Mouse (Mus musculus) ES-E14 (cell line): ENCODE measurements around the gene Actrt2. TPM values are rescaled to one million over a fixed set of nuclear protein-coding genes. Genes with fewer than 3 reads are reported as not detected.

ENCODE experiments used
- DNase-seq: peaks from one replicate; pipeline ENCODE4 v3.0.0-alpha.2; 2013; ENCODE audit warnings: low read depth, low spot score
- H3K27ac ChIP-seq: 2 replicates; pipeline ENCODE4 v1.5.1; 2012; ENCODE audit warnings: low read depth, mild to moderate bottlenecking, low read length, moderate library complexity, mixed read lengths; ENCODE audit not compliant: poor library complexity, insufficient read depth, severe bottlenecking
- H3K36me3 ChIP-seq: 2 replicates; pipeline ENCODE4 v1.6.1; 2012; ENCODE audit warnings: mild to moderate bottlenecking, low read length, moderate library complexity, mixed read lengths; ENCODE audit not compliant: control insufficient read depth, poor library complexity, insufficient read depth, severe bottlenecking
- H3K4me1 ChIP-seq, 2 experiments: fragments of 150-350 bp in 1 of 2; sonication (generic) in 1 of 2; 2 replicates each; pipeline ENCODE4 v1.6.1; 2012; ENCODE audit warnings: low read length in 2 of 2, mild to moderate bottlenecking in 1 of 2, mixed read lengths in 1 of 2; ENCODE audit not compliant: control insufficient read depth in 2 of 2, insufficient read depth in 2 of 2, poor library complexity in 1 of 2
- H3K4me3 ChIP-seq, 2 experiments: fragments of 150-350 bp in 1 of 2; sonication (generic) in 1 of 2; 2 replicates each; pipeline ENCODE4 v1.5.1; 2012; ENCODE audit warnings: low read length in 2 of 2, low read depth in 1 of 2, mild to moderate bottlenecking in 1 of 2, mixed read lengths in 1 of 2; ENCODE audit not compliant: insufficient read depth in 1 of 2, poor library complexity in 1 of 2, severe bottlenecking in 1 of 2
- H3K9ac ChIP-seq: 2 replicates; pipeline ENCODE4 v1.6.1; 2012; ENCODE audit warnings: low read depth, mild to moderate bottlenecking, low read length, mixed read lengths; ENCODE audit not compliant: poor library complexity, insufficient read depth, severe bottlenecking
- H3K9me3 ChIP-seq: fragments of 150-350 bp; sonication (generic); 2 replicates; pipeline ENCODE4 v1.6.1; 2012; ENCODE audit warnings: low read depth, mild to moderate bottlenecking, low read length; ENCODE audit not compliant: control insufficient read depth, insufficient read depth
- CHD2 ChIP-seq: IDR thresholded peaks from 2 replicates; pipeline ENCODE4 v1.6.1; 2014; ENCODE audit warnings: mild to moderate bottlenecking, low read depth, low read length, inconsistent platforms
- HCFC1 ChIP-seq: IDR thresholded peaks from 2 replicates; pipeline ENCODE4 v1.6.1; 2012; ENCODE audit warnings: low read length, inconsistent platforms, borderline replicate concordance; ENCODE audit not compliant: insufficient read depth
- MAFK ChIP-seq: IDR thresholded peaks from 2 replicates; pipeline ENCODE4 v1.6.1; 2014; ENCODE audit warnings: mild to moderate bottlenecking, low read depth, low read length, inconsistent platforms; ENCODE audit not compliant: insufficient read depth
- ZC3H11A ChIP-seq: IDR thresholded peaks from 2 replicates; pipeline ENCODE4 v1.6.1; 2012; ENCODE audit warnings: low read depth, mild to moderate bottlenecking, inconsistent platforms, low read length, borderline replicate concordance
- ZNF384 ChIP-seq: IDR thresholded peaks from 2 replicates; pipeline ENCODE4 v1.6.1; 2012; ENCODE audit warnings: low read depth, low read length, inconsistent platforms
- in situ Hi-C, 2 experiments: fragments of 600-800 bp; cut with MboI; formaldehyde crosslinking; loops; one replicate each; pipeline ENCODE4 v1.15.1; 2025; ENCODE audit warnings: low sequenced_read_pairs in 2 of 2, inconsistent platforms in 1 of 2; ENCODE audit not compliant: unreplicated experiment in 2 of 2
- total RNA-seq: library from RNA; depleted of rRNA; stranded (reverse); fragments of 300-350 nt; gene quantifications from 2 replicates; pipeline ENCODE4 v1.2.3, GENCODE M21; 2012

Gene Actrt2
- total RNA-seq, 1 experiment = not detected

- no peak for TF ChIP-seq CHD2
- TF ChIP-seq ZC3H11A = no peak
- TF ChIP-seq HCFC1 = no peak
- no peak for TF ChIP-seq MAFK
- TF ChIP-seq ZNF384 = no peak
- no peak overlapping the region for H3K4me3 ChIP-seq
- no peak overlapping the region for H3K27ac ChIP-seq
- no peak overlapping the region for H3K9ac ChIP-seq
- H3K4me1 ChIP-seq = peaks cover 0 to 6% of the 10 kb centered on the region in 2 experiments; a peak in 1 of 4 replicates
- no peak for DNase-seq
- in situ Hi-C loops = no loop called here
- H3K36me3 ChIP-seq = peaks cover 2% of the 10 kb centered on the region; the same call in 1 of the 2 replicates
- no peaks in the 10 kb centered on the region for H3K9me3 ChIP-seq
These were observed 33.7 kb downstream of the Actrt2 start for GRCm38 (mm10) chr4:154634001-154634400.

GRCm38 (mm10) chr4:154632800-154633764, 34.6 kb downstream of the Actrt2 start:
- H3K4me3 ChIP-seq = no peak overlapping the region
- DNase-seq = no peak
- H3K9me3 ChIP-seq = no peaks in the 10 kb centered on the region
- in situ Hi-C loops = no loop called here
- TF ChIP-seq HCFC1 (no peak), MAFK (no peak), ZC3H11A (no peak), ZNF384 (no peak), CHD2 (no peak)
- H3K27ac ChIP-seq = no peak overlapping the region
- peaks cover 2% of the 10 kb centered on the region; the same call in 1 of the 2 replicates for H3K36me3 ChIP-seq
- H3K4me1 ChIP-seq = peaks cover 0 to 6% of the 10 kb centered on the region in 2 experiments; a peak in 1 of 4 replicates
- H3K9ac ChIP-seq = no peak overlapping the region

GRCm38 (mm10) chr4:154630763-154631162, 36.9 kb downstream of the Actrt2 start:
- peaks cover 2% of the 10 kb centered on the region; the same call in 1 of the 2 replicates for H3K36me3 ChIP-seq
- peaks cover 0 to 6% of the 10 kb centered on the region in 2 experiments; a peak in 1 of 4 replicates for H3K4me1 ChIP-seq
- no peaks in the 10 kb centered on the region for H3K9me3 ChIP-seq
- no peak for DNase-seq
- H3K9ac ChIP-seq = no peak overlapping the region
- TF ChIP-seq ZC3H11A (no peak), ZNF384 (no peak), MAFK (no peak), HCFC1 (no peak), CHD2 (no peak)
- in situ Hi-C loops = no loop called here
- no peak overlapping the region for H3K4me3 ChIP-seq
- H3K27ac ChIP-seq = no peak overlapping the region

- TF ChIP-seq CHD2 (no peak), HCFC1 (no peak), ZNF384 (no peak), ZC3H11A (no peak), MAFK (no peak)
- Histone ChIP-seq H3K4me3 (no peak overlapping the region), H3K27ac (no peak overlapping the region), H3K9ac (no peak overlapping the region), H3K9me3 (no peaks in the 10 kb centered on the region), H3K36me3 (no peaks in the 10 kb centered on the region), H3K4me1 (no peaks in the 10 kb centered on the region)
- in situ Hi-C loops = no loop called here
- no peak for DNase-seq
These were observed 40.1 kb downstream of the Actrt2 start for GRCm38 (mm10) chr4:154627419-154628142.
